Mouse (Mus musculus): ENCODE results near the gene Crtc1. TPM values are rescaled to one million over a fixed set of nuclear protein-coding genes. Genes with fewer than 3 reads are reported as not detected.

The Crtc1 gene
- polyA plus RNA-seq, 1 experiment from 2014 or later, result 23.0 TPM

DNA sequence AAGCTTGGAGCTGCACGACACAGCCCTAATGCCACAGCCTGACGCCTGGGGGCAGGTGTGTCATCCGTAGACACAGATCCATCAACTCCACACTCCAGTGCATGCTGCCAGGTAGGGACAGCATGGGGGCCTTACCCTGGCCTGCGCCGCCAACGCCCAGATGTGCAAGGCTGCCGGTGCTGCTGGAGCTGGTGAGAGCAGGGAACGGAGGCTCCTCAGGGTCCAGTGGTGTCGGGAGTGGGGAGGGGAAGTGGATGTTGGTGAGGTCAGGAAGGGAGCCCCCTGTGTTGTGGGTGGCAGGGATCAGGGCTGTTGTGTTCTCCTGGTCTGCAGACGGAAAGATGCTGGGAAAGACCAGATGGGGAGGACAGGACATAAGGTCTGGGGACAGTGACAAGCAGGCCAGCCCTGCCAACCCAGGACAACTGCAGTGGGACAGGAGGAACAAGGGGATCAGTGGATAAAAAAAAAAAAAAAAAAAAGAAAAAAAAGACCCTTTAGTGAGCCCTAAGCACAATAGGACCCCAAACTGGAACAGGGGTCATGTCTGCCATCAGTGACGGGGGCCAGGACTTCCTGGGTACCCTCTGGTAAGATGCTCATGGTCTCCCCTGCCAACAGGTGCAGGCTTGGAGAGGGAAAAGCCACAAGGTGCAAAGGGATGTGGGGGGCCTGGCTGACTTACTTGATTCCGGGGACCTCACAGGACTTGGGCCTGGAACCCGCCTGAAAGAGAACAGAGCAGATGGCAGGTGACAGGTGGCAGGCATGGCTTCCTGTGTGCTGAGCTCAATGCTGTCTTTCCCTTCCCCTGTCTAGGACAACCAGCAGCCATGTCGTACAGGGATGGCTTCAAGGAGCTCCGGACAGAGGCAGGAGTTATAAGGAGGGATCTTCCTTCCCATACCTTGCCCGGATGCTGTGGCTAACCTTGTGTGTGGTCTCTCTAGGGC, 41.5 kb downstream of the Crtc1 start:
- Histone ChIP-seq H3K9me3 (ENCODE audit: control insufficient read depth, low read depth, low read length) (no peaks in the 10 kb centered on the region), H3K36me3 (ENCODE audit: control insufficient read depth, insufficient read depth, low read length) (peaks cover 4% of the 10 kb centered on the region), H3K9ac (replicated peaks; ENCODE audit: low read depth, low read length) (no peak overlapping the region), H3K27me3 (ENCODE audit: control insufficient read depth, insufficient read depth, low read length) (no peaks in the 10 kb centered on the region), H3K4me3 (ENCODE audit: low read depth, low read length) (no peak overlapping the region), H3K4me1 (ENCODE audit: control insufficient read depth, insufficient read depth, low read length) (no peaks in the 10 kb centered on the region), H3K27ac (ENCODE audit: low read length) (no peak overlapping the region), H3K4me2 (replicated peaks; ENCODE audit: low read depth, low read length) (no peak overlapping the region)
- no peak for ATAC-seq (ENCODE audit: insufficient number of reproducible peaks, insufficient read depth, low FRiP score, low read depth)
- 88% methylated on average over 16 of the region's 16 CpGs for WGBS

DNA sequence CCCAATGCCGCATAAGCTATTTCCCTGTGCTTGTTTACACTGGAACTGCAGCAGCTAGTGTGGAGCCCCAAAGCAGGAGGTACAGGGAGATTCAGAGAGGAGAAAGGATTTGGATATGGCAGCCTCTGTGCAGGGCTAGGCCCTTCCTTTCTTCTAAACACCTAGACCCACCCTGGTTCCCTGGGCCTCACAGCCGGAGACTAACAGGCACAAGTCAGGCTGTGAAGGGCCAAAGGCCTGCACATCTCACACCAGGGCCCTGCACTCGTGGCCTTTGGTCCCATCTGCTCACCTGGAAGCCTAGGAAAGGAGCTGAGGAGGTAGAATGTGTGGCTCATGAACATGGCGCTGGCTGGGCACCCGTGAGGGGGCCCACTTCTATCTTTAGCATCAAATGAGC, 43.2 kb downstream of the Crtc1 start:
- Histone ChIP-seq H3K9me3 (ENCODE audit: control insufficient read depth, low read depth, low read length) (no peaks in the 10 kb centered on the region), H3K4me1 (ENCODE audit: control insufficient read depth, insufficient read depth, low read length) (no peaks in the 10 kb centered on the region), H3K9ac (replicated peaks; ENCODE audit: low read depth, low read length) (no peak overlapping the region), H3K27me3 (ENCODE audit: control insufficient read depth, insufficient read depth, low read length) (no peaks in the 10 kb centered on the region), H3K4me3 (ENCODE audit: low read depth, low read length) (no peak overlapping the region), H3K36me3 (ENCODE audit: control insufficient read depth, insufficient read depth, low read length) (peaks cover 11% of the 10 kb centered on the region), H3K4me2 (replicated peaks; ENCODE audit: low read depth, low read length) (no peak overlapping the region), H3K27ac (ENCODE audit: low read length) (no peak overlapping the region)
- 72% methylated on average over 5 of the region's 5 CpGs for WGBS
- no peak for ATAC-seq (ENCODE audit: insufficient number of reproducible peaks, insufficient read depth, low FRiP score, low read depth)

DNA sequence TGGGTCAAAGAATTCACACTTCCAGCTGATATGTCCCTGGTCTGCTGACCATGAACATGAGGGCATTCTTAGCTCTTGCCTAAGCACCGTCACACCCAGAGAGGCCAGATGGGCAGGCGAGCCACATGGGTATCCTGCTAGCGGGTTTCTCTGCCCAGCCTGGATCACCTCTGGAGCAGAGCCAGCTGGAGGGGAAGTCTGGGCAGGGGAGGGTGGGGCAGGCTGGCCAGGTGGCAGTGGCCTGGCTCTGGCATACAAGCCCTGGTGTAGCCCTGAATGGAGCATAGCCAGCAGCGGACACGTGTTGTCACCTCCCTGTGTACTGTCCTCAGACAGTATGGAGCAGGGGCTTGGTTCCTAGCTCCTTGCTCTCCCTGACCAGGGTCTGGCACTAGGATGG, 43.7 kb downstream of the Crtc1 start:
- no peak overlapping the region for H3K4me2 ChIP-seq (replicated peaks; ENCODE audit: low read depth, low read length)
- no peaks in the 10 kb centered on the region for H3K9me3 ChIP-seq (ENCODE audit: control insufficient read depth, low read depth, low read length)
- 82% methylated on average over 5 of the region's 5 CpGs for WGBS
- H3K27ac ChIP-seq (ENCODE audit: low read length), result no peak overlapping the region
- no peak for ATAC-seq (ENCODE audit: insufficient number of reproducible peaks, insufficient read depth, low FRiP score, low read depth)
- H3K4me1 ChIP-seq (ENCODE audit: control insufficient read depth, insufficient read depth, low read length), result no peaks in the 10 kb centered on the region
- H3K27me3 ChIP-seq (ENCODE audit: control insufficient read depth, insufficient read depth, low read length), result no peaks in the 10 kb centered on the region
- H3K9ac ChIP-seq (replicated peaks; ENCODE audit: low read depth, low read length), result no peak overlapping the region
- H3K36me3 ChIP-seq (ENCODE audit: control insufficient read depth, insufficient read depth, low read length), result peaks cover 11% of the 10 kb centered on the region
- H3K4me3 ChIP-seq (ENCODE audit: low read depth, low read length), result no peak overlapping the region

DNA sequence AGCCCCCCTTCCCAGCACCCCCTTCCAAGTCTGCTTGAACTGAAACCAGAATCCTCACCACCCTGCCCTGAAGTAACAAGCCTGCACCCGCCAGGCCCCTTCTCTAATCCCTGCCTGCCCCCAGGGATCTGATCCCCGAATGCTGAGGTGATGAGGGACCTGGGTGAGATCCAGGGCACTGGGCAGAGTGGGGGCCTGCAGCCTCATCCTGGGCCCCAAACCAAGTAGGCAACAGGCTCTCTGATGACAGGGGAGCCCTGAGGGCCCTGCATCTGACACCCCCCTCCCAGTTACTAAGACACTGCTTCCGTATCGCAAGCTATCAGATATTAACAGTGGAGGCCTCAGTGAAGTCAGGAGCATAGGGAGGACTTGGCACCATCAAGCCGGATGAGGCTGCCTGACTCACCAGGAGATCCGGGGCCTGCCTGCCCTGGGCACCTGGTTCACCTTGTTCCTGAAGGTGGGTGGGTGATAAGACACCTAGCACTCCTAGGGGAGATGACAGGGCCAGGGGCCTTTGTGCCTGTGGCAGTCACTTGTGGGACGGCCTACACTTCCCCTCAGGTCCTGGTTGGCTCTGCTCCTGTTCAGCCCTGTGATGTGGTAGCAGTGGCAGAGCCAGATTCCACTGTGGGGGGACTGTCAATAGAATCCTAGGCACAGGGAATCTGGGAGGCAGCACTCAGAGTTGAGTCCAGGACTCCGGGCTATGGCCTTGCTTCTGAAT, 44.9 kb downstream of the Crtc1 start:
- H3K27ac ChIP-seq (ENCODE audit: low read length), result no peak overlapping the region
- H3K9ac ChIP-seq (replicated peaks; ENCODE audit: low read depth, low read length), result no peak overlapping the region
- no peaks in the 10 kb centered on the region for H3K4me1 ChIP-seq (ENCODE audit: control insufficient read depth, insufficient read depth, low read length)
- ATAC-seq (ENCODE audit: insufficient number of reproducible peaks, insufficient read depth, low FRiP score, low read depth), result no peak
- no peaks in the 10 kb centered on the region for H3K27me3 ChIP-seq (ENCODE audit: control insufficient read depth, insufficient read depth, low read length)
- no peak overlapping the region for H3K4me2 ChIP-seq (replicated peaks; ENCODE audit: low read depth, low read length)
- H3K9me3 ChIP-seq (ENCODE audit: control insufficient read depth, low read depth, low read length), result no peaks in the 10 kb centered on the region
- H3K4me3 ChIP-seq (ENCODE audit: low read depth, low read length), result no peak overlapping the region
- peaks cover 10% of the 10 kb centered on the region; the same call in 1 of the 2 replicates for H3K36me3 ChIP-seq (ENCODE audit: control insufficient read depth, insufficient read depth, low read length)
- WGBS, result 88% methylated on average over 8 of the region's 8 CpGs

DNA sequence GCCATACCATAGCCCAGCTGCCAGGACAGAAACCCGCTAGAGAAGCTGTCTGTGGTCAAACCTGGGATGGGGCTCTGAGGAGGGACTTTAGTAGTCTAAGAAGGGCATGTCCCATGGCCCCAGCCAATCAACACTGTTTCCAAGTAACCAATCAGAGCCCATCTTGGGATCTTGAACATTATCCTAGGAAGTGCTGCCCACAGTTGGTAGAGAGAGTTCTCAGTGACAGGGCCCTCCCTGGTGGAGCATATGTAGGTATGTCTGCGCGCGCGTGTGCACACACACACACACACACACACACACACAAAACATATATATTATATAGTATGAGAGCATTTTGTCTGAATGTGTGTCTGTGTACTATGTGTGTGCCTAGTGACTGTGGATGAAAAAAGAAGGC, 46.3 kb downstream of the Crtc1 start:
- 84% methylated on average over 5 of the region's 5 CpGs for WGBS
- Histone ChIP-seq H3K36me3 (ENCODE audit: control insufficient read depth, insufficient read depth, low read length) (peaks cover 10% of the 10 kb centered on the region; the same call in 1 of the 2 replicates), H3K9me3 (ENCODE audit: control insufficient read depth, low read depth, low read length) (no peaks in the 10 kb centered on the region), H3K4me3 (ENCODE audit: low read depth, low read length) (no peak overlapping the region), H3K9ac (replicated peaks; ENCODE audit: low read depth, low read length) (no peak overlapping the region), H3K4me2 (replicated peaks; ENCODE audit: low read depth, low read length) (no peak overlapping the region), H3K27ac (ENCODE audit: low read length) (no peak overlapping the region), H3K27me3 (ENCODE audit: control insufficient read depth, insufficient read depth, low read length) (no peaks in the 10 kb centered on the region), H3K4me1 (ENCODE audit: control insufficient read depth, insufficient read depth, low read length) (no peaks in the 10 kb centered on the region)
- no peak for ATAC-seq (ENCODE audit: insufficient number of reproducible peaks, insufficient read depth, low FRiP score, low read depth)

DNA sequence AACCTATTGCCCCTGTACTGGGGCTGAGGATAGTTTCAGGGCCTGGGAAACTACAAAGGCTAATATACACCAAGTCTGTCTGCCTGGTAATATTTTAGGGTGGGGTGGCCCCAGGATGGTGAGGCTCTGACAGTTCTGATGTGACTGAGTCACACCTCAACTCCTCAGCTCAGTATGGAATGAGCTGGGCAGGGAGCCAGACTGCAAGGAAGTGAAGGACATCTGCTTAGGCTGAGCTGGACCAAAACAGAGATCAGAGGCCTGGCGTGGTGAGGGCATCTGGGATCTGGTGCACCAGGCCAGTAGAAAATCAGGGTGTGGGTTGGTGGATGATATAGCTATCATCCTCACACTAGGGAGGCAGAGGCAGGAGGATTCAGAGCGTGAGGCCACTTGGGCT, 49.7 kb downstream of the Crtc1 start:
- H3K36me3 ChIP-seq (ENCODE audit: control insufficient read depth, insufficient read depth, low read length), result peaks cover 29% of the 10 kb centered on the region
- H3K4me3 ChIP-seq (ENCODE audit: low read depth, low read length), result no peak overlapping the region
- H3K27me3 ChIP-seq (ENCODE audit: control insufficient read depth, insufficient read depth, low read length), result no peaks in the 10 kb centered on the region
- H3K9ac ChIP-seq (replicated peaks; ENCODE audit: low read depth, low read length), result no peak overlapping the region
- no peak for ATAC-seq (ENCODE audit: insufficient number of reproducible peaks, insufficient read depth, low FRiP score, low read depth)
- no peak overlapping the region for H3K27ac ChIP-seq (ENCODE audit: low read length)
- no peak overlapping the region for H3K4me2 ChIP-seq (replicated peaks; ENCODE audit: low read depth, low read length)
- H3K9me3 ChIP-seq (ENCODE audit: control insufficient read depth, low read depth, low read length), result no peaks in the 10 kb centered on the region
- WGBS, result 88% methylated on average over 2 of the region's 2 CpGs
- H3K4me1 ChIP-seq (ENCODE audit: control insufficient read depth, insufficient read depth, low read length), result no peaks in the 10 kb centered on the region

DNA sequence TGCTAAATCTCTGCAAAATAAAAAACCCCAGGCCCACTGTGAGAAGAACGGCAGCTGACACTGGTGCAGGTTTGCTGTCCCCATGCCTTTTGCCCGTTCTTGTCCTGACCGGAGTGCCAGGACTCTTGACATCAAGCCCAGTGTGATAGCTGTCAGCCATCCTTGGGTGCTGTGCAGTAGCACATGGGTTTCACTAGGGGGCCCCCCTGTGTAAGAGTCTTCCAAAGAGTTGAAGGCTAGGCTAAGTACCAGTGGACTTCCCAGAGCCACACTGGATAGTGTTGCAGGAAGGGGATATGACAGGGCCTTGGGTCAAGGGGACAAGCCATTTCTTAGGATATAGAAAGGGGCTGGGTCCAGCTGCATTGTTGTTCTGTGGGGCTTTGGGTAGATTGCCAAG, 56.1 kb downstream of the Crtc1 start:
- H3K9me3 ChIP-seq (ENCODE audit: control insufficient read depth, low read depth, low read length), result no peaks in the 10 kb centered on the region
- no peaks in the 10 kb centered on the region for H3K4me1 ChIP-seq (ENCODE audit: control insufficient read depth, insufficient read depth, low read length)
- no peaks in the 10 kb centered on the region for H3K27me3 ChIP-seq (ENCODE audit: control insufficient read depth, insufficient read depth, low read length)
- no peak overlapping the region for H3K4me3 ChIP-seq (ENCODE audit: low read depth, low read length)
- no peak overlapping the region for H3K9ac ChIP-seq (replicated peaks; ENCODE audit: low read depth, low read length)
- H3K36me3 ChIP-seq (ENCODE audit: control insufficient read depth, insufficient read depth, low read length), result peaks cover 22% of the 10 kb centered on the region
- H3K27ac ChIP-seq (ENCODE audit: low read length), result no peak overlapping the region
- no peak overlapping the region for H3K4me2 ChIP-seq (replicated peaks; ENCODE audit: low read depth, low read length)
- ATAC-seq (ENCODE audit: insufficient number of reproducible peaks, insufficient read depth, low FRiP score, low read depth), result peak; percentile 60; the same call in 1 of the 2 replicates
- WGBS, result 50% methylated on average over 3 of the region's 3 CpGs

DNA sequence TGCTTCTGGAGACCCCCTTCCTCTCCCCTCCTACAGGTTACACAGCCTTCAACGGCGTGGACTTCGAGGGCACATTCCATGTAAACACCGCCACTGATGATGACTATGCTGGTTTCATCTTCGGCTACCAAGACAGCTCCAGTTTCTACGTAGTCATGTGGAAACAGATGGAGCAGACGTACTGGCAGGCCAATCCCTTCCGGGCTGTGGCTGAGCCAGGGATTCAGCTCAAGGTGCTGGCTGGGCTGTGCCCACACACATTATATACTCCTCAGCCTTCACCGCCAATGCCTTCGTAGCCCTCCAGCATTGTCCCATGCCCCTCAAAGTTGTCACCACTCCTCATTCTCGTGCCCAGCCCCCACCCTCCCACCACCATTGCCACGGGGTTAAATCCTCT, 59.3 kb downstream of the Crtc1 start:
- ATAC-seq (ENCODE audit: insufficient number of reproducible peaks, insufficient read depth, low FRiP score, low read depth), result no peak
- Histone ChIP-seq H3K27me3 (ENCODE audit: control insufficient read depth, insufficient read depth, low read length) (peaks cover 29% of the 10 kb centered on the region), H3K27ac (ENCODE audit: low read length) (no peak overlapping the region), H3K4me2 (replicated peaks; ENCODE audit: low read depth, low read length) (no peak overlapping the region), H3K4me1 (ENCODE audit: control insufficient read depth, insufficient read depth, low read length) (no peaks in the 10 kb centered on the region), H3K9me3 (ENCODE audit: control insufficient read depth, low read depth, low read length) (no peaks in the 10 kb centered on the region), H3K9ac (replicated peaks; ENCODE audit: low read depth, low read length) (no peak overlapping the region), H3K36me3 (ENCODE audit: control insufficient read depth, insufficient read depth, low read length) (0 out of 2 replicates have a peak, but pooled peaks cover 3% of the 10 kb centered on the region), H3K4me3 (ENCODE audit: low read depth, low read length) (no peak overlapping the region)
- WGBS, result 81% methylated on average over 12 of the region's 12 CpGs
